Mouse (Mus musculus) ES-Bruce4 (cell line): ENCODE measurements around the gene P3h3. TPM values are rescaled to one million over a fixed set of nuclear protein-coding genes. Genes with fewer than 3 reads are reported as not detected.
"Not testable (repeated sequence)": the region's sequence is repeated elsewhere in the genome, so short reads cannot be mapped to it uniquely, and the experiment has no call there.

ENCODE experiments used
- H3K27ac ChIP-seq: 2 replicates; pipeline ENCODE4 v1.5.1; 2012; ENCODE audit warnings: low read length, inconsistent platforms; ENCODE audit not compliant: insufficient read depth
- H3K27me3 ChIP-seq: 2 replicates; pipeline ENCODE4 v1.6.1; 2012; ENCODE audit warnings: mild to moderate bottlenecking, low read length, inconsistent platforms; ENCODE audit not compliant: control insufficient read depth, poor library complexity, insufficient read depth, severe bottlenecking
- H3K36me3 ChIP-seq: 2 replicates; pipeline ENCODE4 v1.6.1; 2012; ENCODE audit warnings: inconsistent platforms, mild to moderate bottlenecking, low read length, moderate library complexity; ENCODE audit not compliant: control insufficient read depth, poor library complexity, insufficient read depth, severe bottlenecking
- H3K4me1 ChIP-seq: one replicate; pipeline ENCODE4 v1.8.1; 2011; ENCODE audit warnings: low read length; ENCODE audit not compliant: control insufficient read depth, insufficient read depth
- H3K4me3 ChIP-seq: 2 replicates; pipeline ENCODE4 v1.5.1; 2011; ENCODE audit warnings: low read depth, mild to moderate bottlenecking, low read length
- H3K9ac ChIP-seq: 2 replicates; pipeline ENCODE4 v1.6.1; 2012; ENCODE audit warnings: low read depth, mild to moderate bottlenecking, inconsistent platforms; ENCODE audit not compliant: poor library complexity, severe bottlenecking
- H3K9me3 ChIP-seq: replicated peaks from 2 replicates; pipeline ENCODE4 v1.6.1; 2012; ENCODE audit warnings: mild to moderate bottlenecking, low read length, inconsistent platforms; ENCODE audit not compliant: control insufficient read depth, poor library complexity, insufficient read depth, severe bottlenecking
- CTCF ChIP-seq: IDR thresholded peaks from one replicate; pipeline ENCODE4 v1.8.1; 2011; ENCODE audit warnings: low read depth, low read length
- EP300 ChIP-seq: IDR thresholded peaks from 2 replicates; pipeline ENCODE4 v1.6.1; 2011; ENCODE audit warnings: low read depth, low read length; ENCODE audit not compliant: insufficient read depth
- POLR2A ChIP-seq: IDR thresholded peaks from one replicate; pipeline ENCODE4 v1.8.1; 2011; ENCODE audit warnings: low read length; ENCODE audit not compliant: insufficient read depth
- polyA plus RNA-seq: library from polyadenylated mRNA; stranded (reverse); fragments of >200 nt; gene quantifications from 2 replicates; pipeline ENCODE4 v1.2.4, GENCODE M21; 2011; ENCODE audit warnings: low read depth; ENCODE audit not compliant: missing spikeins, insufficient read depth, insufficient read length

Gene P3h3
- polyA plus RNA-seq, 1 experiment: 3.1 TPM

DNA sequence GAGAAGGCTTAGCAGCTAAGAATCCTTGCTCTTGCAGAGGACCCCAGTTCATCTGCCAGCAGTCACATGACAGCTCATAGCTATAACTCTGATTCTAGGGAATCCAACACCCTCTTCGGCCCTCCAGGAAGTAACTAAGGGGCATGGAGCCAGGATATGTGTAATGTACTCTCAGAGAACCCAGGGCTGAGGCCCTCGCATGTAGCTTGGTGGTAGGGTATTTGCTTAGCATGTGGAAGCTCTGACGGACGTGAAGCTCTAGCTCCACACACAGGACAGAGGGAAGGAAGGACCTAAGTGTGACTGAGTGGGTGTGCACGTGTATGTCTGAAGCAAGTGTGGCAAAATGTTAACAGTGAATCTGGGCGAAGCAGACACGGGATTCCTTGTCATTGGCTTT lies 21.1 kb downstream of the P3h3 start:
- Histone ChIP-seq H3K9ac (no peak overlapping the region), H3K27me3 (no peaks in the 10 kb centered on the region), H3K27ac (no peak overlapping the region), H3K4me1 (peaks cover 2% of the 10 kb centered on the region), H3K36me3 (peaks cover 16% of the 10 kb centered on the region), H3K9me3 (no peaks in the 10 kb centered on the region), H3K4me3 (no peak overlapping the region)
- TF ChIP-seq CTCF: no peak
- TF ChIP-seq EP300: no peak
- no peak for TF ChIP-seq POLR2A

DNA sequence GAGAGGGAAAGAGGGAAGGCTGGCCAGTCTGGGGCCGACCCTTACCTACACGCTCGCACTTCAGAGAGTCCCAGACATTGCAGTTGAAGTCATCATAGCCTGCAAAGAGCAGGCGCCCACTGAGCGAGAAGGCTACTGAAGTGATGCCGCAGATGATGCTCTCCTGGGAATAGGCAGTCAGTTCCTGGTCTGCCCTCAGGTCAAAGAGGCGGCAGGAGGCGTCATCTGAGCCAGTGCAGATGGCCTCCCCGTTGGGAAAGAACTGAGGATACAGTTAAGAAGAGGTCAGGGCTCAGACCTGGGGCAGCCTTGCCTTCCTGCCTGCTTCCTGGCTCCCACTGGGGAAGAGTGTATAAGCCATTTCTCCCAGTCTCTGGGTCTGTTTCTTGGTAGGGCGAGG lies 22.0 kb downstream of the P3h3 start:
- TF ChIP-seq CTCF: no peak
- TF ChIP-seq POLR2A: no peak
- Histone ChIP-seq H3K27ac (no peak overlapping the region), H3K9me3 (no peaks in the 10 kb centered on the region), H3K27me3 (no peaks in the 10 kb centered on the region), H3K4me1 (peaks cover 4% of the 10 kb centered on the region), H3K9ac (no peak overlapping the region), H3K36me3 (peaks cover 17% of the 10 kb centered on the region), H3K4me3 (no peak overlapping the region)

DNA sequence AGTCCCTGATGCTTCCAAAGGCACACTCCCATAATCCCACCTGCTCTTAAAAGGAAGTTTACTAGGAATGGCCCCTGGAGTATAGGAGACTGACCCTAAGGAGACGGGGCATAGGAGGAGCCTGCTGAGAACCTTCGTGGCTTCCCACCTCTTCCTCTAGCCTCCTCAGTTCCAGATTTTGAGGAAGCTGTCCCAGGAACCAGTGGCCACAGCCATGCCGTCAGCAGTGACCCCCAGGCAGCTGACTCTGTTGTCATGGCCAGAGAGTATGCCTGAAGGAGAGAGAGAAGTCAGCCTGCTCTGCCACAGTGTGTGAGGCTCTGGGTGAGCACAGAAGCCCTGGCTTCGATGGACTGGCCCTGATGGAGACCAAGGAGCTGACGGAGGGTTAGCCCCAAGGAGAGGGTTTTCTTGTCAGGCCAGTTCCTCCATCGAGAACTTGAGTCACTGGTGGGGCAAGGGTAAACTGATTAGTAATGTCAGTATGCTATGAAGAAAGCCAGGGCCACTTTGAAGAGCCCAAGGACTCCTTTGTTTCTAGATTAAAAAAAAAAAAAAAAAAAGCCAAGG lies 23.0 kb downstream of the P3h3 start:
- no peak overlapping the region for H3K4me3 ChIP-seq
- H3K27ac ChIP-seq: no peak overlapping the region
- TF ChIP-seq CTCF (no peak), POLR2A (no peak), EP300 (no peak)
- peaks cover 17% of the 10 kb centered on the region for H3K36me3 ChIP-seq
- H3K4me1 ChIP-seq: peaks cover 4% of the 10 kb centered on the region
- no peaks in the 10 kb centered on the region for H3K9me3 ChIP-seq
- H3K9ac ChIP-seq: no peak overlapping the region
- no peaks in the 10 kb centered on the region for H3K27me3 ChIP-seq

DNA sequence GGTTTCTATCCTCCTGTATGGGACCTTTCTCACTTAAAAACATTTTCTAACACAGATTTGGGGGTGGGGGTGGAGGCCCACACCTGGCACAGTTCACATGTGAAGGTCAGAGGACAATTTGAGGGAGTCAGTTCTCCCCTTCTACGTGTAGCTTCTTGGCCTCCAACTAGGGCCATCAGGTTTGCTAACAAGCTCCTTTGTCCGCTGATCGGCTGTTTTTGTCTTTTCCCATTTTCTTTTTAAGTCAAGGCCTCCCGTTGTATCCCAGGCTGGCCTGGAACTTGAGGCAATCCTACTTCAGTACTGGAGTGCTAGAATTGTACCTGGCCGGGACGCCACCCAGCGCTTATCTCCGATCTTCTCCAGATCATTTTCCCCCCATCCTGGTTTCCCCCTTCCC lies 25.9 kb downstream of the P3h3 start:
- Histone ChIP-seq H3K4me3 (no peak overlapping the region), H3K4me1 (peaks cover 2% of the 10 kb centered on the region), H3K27me3 (no peaks in the 10 kb centered on the region), H3K27ac (no peak overlapping the region), H3K36me3 (peaks cover 17% of the 10 kb centered on the region), H3K9me3 (no peaks in the 10 kb centered on the region), H3K9ac (no peak overlapping the region)
- TF ChIP-seq EP300 (no peak), CTCF (no peak), POLR2A (no peak)

DNA sequence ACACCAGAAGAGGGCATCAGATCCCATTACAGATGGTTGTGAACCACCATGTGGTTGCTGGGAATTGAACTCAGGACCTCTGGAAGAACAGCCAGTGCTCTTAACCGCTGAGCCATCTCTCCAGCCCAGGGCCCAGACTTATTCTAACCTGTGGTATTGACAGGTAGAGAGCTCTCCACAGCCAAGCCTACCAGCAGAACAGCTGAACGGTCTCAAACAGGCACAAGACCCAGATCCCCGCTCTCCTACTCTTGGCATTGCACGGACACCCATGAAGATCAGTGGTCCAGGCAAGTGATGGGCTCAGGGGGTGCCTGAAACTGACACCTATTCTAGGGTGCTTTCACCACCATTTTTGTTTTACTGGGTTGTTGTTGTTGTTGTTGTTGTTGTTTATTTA lies 26.4 kb downstream of the P3h3 start:
- not testable (repeated sequence) for H3K27ac ChIP-seq, H3K4me1 ChIP-seq, H3K27me3 ChIP-seq, H3K9me3 ChIP-seq
- H3K4me3 ChIP-seq: peak overlapping the region; percentile 7; the same call in 1 of the 2 replicates
- peak overlapping the region; percentile 89; the same call in 1 of the 2 replicates for H3K9ac ChIP-seq
- peaks cover 17% of the 10 kb centered on the region for H3K36me3 ChIP-seq

DNA sequence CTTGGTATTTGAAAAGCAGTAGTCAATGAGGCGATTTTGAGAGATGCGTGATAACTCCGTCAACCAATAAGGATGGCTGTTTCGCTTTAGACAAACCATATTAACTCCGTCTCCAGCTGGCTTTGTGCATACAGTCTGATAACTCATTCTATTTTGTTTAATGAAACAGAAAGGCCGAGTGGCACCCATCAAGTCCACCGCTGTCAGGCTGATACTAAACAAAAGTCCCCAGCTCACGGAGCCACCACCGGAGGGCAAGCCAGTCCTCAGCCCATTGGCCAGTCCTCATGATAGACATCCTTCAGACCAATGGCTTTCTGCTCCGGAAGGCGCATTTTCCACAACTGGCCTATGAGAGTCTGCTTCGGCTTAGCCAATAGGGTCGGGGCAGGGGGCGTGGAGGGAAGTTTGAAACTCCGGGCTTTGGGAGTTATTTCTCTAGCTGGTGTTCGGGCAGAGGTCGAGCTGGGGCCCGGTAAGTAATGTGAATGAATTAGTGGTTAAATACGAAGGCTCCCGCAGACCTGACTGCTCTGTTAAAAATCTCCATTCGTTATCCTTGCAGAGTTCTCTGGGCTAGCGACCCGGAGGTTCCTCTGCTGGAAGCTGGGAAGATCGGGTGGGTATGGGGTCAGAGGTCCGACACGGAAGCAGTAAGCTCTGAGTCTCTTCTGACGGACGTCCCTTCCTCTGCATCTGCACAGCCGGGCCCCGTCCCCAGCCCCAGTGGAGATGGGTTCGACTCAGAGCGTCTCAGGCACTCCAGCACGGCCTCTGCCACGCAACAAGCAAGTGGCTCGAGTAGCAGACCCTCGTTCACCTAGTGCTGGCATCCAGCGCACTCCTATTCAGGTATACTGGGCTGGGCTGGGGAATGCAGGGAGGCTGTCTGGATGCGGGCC lies 27.5 kb downstream of the P3h3 start:
- peak overlapping the region; percentile 98 for H3K4me3 ChIP-seq
- peaks cover 26% of the 10 kb centered on the region for H3K36me3 ChIP-seq
- H3K4me1 ChIP-seq: peaks cover 2% of the 10 kb centered on the region
- peak overlapping the region; percentile 89 for H3K9ac ChIP-seq
- H3K27me3 ChIP-seq: no peaks in the 10 kb centered on the region
- H3K9me3 ChIP-seq: no peaks in the 10 kb centered on the region
- peak overlapping the region; percentile 82 for H3K27ac ChIP-seq
- TF ChIP-seq POLR2A (peak; percentile 14), EP300 (no peak)
